Mouse (Mus musculus) heart, embryonic 16.5 days (tissue): ENCODE results near the gene Rab4b. TPM values are rescaled to one million over a fixed set of nuclear protein-coding genes. Genes with fewer than 3 reads are reported as not detected.

Experiments used
- ATAC-seq: fragments of 200-750 bp; cut with Nextera tagmentation; replicated peaks from 2 replicates; pipeline ENCODE4 v1.8.0; 2017; ENCODE audit warnings: moderate number of reproducible peaks; ENCODE audit not compliant: insufficient read depth, low FRiP score; ENCODE audit errors: extremely low read depth
- H3K27ac ChIP-seq: fragments of 300-500 bp; sonication (generic); 2 replicates; pipeline ENCODE4 v1.5.1; 2014; ENCODE audit warnings: mild to moderate bottlenecking, low read length, control low read depth, moderate library complexity
- H3K27me3 ChIP-seq: fragments of 300-500 bp; sonication (generic); 2 replicates; pipeline ENCODE4 v1.6.1; 2014; ENCODE audit warnings: low read length, mixed read lengths; ENCODE audit not compliant: control insufficient read depth, insufficient read depth
- H3K36me3 ChIP-seq: fragments of 300-500 bp; sonication (generic); 2 replicates; pipeline ENCODE4 v1.6.1; 2014; ENCODE audit not compliant: control insufficient read depth, insufficient read depth
- H3K4me1 ChIP-seq: fragments of 300-500 bp; sonication (generic); 2 replicates; pipeline ENCODE4 v1.6.1; 2014; ENCODE audit warnings: low read length, mixed read lengths; ENCODE audit not compliant: control insufficient read depth, insufficient read depth
- H3K4me2 ChIP-seq: fragments of 300-500 bp; sonication (generic); 2 replicates; pipeline ENCODE4 v1.6.1; 2014; ENCODE audit warnings: low read depth, mild to moderate bottlenecking, control low read depth, low read length
- H3K4me3 ChIP-seq: fragments of 300-500 bp; sonication (generic); 2 replicates; pipeline ENCODE4 v1.5.1; 2014; ENCODE audit warnings: mild to moderate bottlenecking, control low read depth, low read length
- H3K9ac ChIP-seq: fragments of 300-500 bp; sonication (generic); 2 replicates; pipeline ENCODE4 v1.6.1; 2014; ENCODE audit warnings: low read length, control low read depth
- H3K9me3 ChIP-seq: fragments of 300-500 bp; sonication (generic); replicated peaks from 2 replicates; pipeline ENCODE4 v1.6.1; 2016; ENCODE audit warnings: low read length; ENCODE audit not compliant: control insufficient read depth
- WGBS: fragments of 180-500 bp; shearing (Covaris S2); extraction: QIAGEN DNeasy Blood & Tissue Kit; methylation state at CpG from one replicate; pipeline ENCODE4 v1.1.7; 2014; 5-methylcytosine and 5-hydroxymethylcytosine counted together
- polyA plus RNA-seq: library from polyadenylated mRNA; unstranded; fragments of >200 nt; fragmentation: Nextera tagmentation; extraction: Ambion mirVana; gene quantifications from 2 replicates; pipeline ENCODE4 v1.2.1, GENCODE M21; 2015

The Rab4b gene
- polyA plus RNA-seq, 1 experiment from 2014 or later = 48.1 TPM

GRCm38 (mm10) chr7:27165007-27165655 lies 13.6 kb downstream of the Rab4b start:
- no peak overlapping the region for H3K27ac ChIP-seq
- peak overlapping the region; percentile 73 for H3K4me3 ChIP-seq
- no peaks in the 10 kb centered on the region for H3K27me3 ChIP-seq
- no peak for ATAC-seq
- WGBS = 67% methylated on average over 23 of the region's 23 CpGs
- peaks cover 55% of the 10 kb centered on the region for H3K4me1 ChIP-seq
- no peaks in the 10 kb centered on the region for H3K9me3 ChIP-seq
- H3K4me2 ChIP-seq = peak overlapping the region; percentile 73
- H3K9ac ChIP-seq = peak overlapping the region; percentile 85
- peaks cover 14% of the 10 kb centered on the region for H3K36me3 ChIP-seq

- H3K4me3 ChIP-seq = peak overlapping the region; percentile 73
- no peak for ATAC-seq
- no peaks in the 10 kb centered on the region for H3K27me3 ChIP-seq
- no peaks in the 10 kb centered on the region for H3K9me3 ChIP-seq
- peak overlapping the region; percentile 73 for H3K4me2 ChIP-seq
- H3K27ac ChIP-seq = no peak overlapping the region
- H3K4me1 ChIP-seq = peaks cover 55% of the 10 kb centered on the region
- peaks cover 16% of the 10 kb centered on the region for H3K36me3 ChIP-seq
- H3K9ac ChIP-seq = peak overlapping the region; percentile 85; the same call in 1 of the 2 replicates
- 78% methylated on average over 33 of the region's 33 CpGs for WGBS
Observed at GRCm38 (mm10) chr7:27164112-27164947, 14.4 kb downstream of the Rab4b start.

- H3K9ac ChIP-seq = peak overlapping the region; percentile 42
- peak overlapping the region; percentile 73 for H3K4me2 ChIP-seq
- peaks cover 25% of the 10 kb centered on the region for H3K36me3 ChIP-seq
- H3K4me1 ChIP-seq = peaks cover 55% of the 10 kb centered on the region
- 57% methylated on average over 5 of the region's 5 CpGs for WGBS
- no peak for ATAC-seq
- no peak overlapping the region for H3K4me3 ChIP-seq
- no peak overlapping the region for H3K27ac ChIP-seq
- no peaks in the 10 kb centered on the region for H3K9me3 ChIP-seq
- no peaks in the 10 kb centered on the region for H3K27me3 ChIP-seq
Observed at GRCm38 (mm10) chr7:27163450-27163805, 15.3 kb downstream of the Rab4b start.

GRCm38 (mm10) chr7:27162780-27163449 lies 15.8 kb downstream of the Rab4b start:
- H3K9me3 ChIP-seq = no peaks in the 10 kb centered on the region
- peak overlapping the region; percentile 73 for H3K4me2 ChIP-seq
- no peak overlapping the region for H3K4me3 ChIP-seq
- H3K4me1 ChIP-seq = peaks cover 55% of the 10 kb centered on the region
- ATAC-seq = no peak
- peak overlapping the region; percentile 42 for H3K9ac ChIP-seq
- H3K27ac ChIP-seq = no peak overlapping the region
- 79% methylated on average over 5 of the region's 5 CpGs for WGBS
- peaks cover 30% of the 10 kb centered on the region for H3K36me3 ChIP-seq
- H3K27me3 ChIP-seq = no peaks in the 10 kb centered on the region

- H3K36me3 ChIP-seq = peaks cover 39% of the 10 kb centered on the region
- H3K4me2 ChIP-seq = no peak overlapping the region
- H3K4me1 ChIP-seq = peaks cover 50% of the 10 kb centered on the region
- no peaks in the 10 kb centered on the region for H3K27me3 ChIP-seq
- no peak overlapping the region for H3K4me3 ChIP-seq
- H3K9me3 ChIP-seq = no peaks in the 10 kb centered on the region
- H3K9ac ChIP-seq = no peak overlapping the region
- no peak overlapping the region for H3K27ac ChIP-seq
- 72% methylated on average over 4 of the region's 4 CpGs for WGBS
- no peak for ATAC-seq
Observed at GRCm38 (mm10) chr7:27161744-27162143, 17.0 kb downstream of the Rab4b start.

GRCm38 (mm10) chr7:27160921-27161320 lies 17.8 kb downstream of the Rab4b start:
- 84% methylated on average over 3 of the region's 3 CpGs for WGBS
- H3K9ac ChIP-seq = no peak overlapping the region
- H3K27ac ChIP-seq = no peak overlapping the region
- peaks cover 50% of the 10 kb centered on the region for H3K4me1 ChIP-seq
- H3K4me2 ChIP-seq = no peak overlapping the region
- ATAC-seq = no peak
- no peaks in the 10 kb centered on the region for H3K9me3 ChIP-seq
- H3K27me3 ChIP-seq = no peaks in the 10 kb centered on the region
- peaks cover 39% of the 10 kb centered on the region for H3K36me3 ChIP-seq
- H3K4me3 ChIP-seq = no peak overlapping the region

GRCm38 (mm10) chr7:27159882-27160281 lies 18.8 kb downstream of the Rab4b start:
- no peaks in the 10 kb centered on the region for H3K27me3 ChIP-seq
- H3K4me1 ChIP-seq = peaks cover 42% of the 10 kb centered on the region
- ATAC-seq = peak; percentile 87
- no peak overlapping the region for H3K4me3 ChIP-seq
- H3K36me3 ChIP-seq = peaks cover 36% of the 10 kb centered on the region
- no peaks in the 10 kb centered on the region for H3K9me3 ChIP-seq
- no peak overlapping the region; the same call in 1 of the 2 replicates for H3K27ac ChIP-seq
- H3K9ac ChIP-seq = no peak overlapping the region
- no peak overlapping the region for H3K4me2 ChIP-seq
- 19% methylated on average over 8 of the region's 8 CpGs for WGBS

- H3K4me3 ChIP-seq = no peak overlapping the region
- H3K9me3 ChIP-seq = no peaks in the 10 kb centered on the region
- no peak for ATAC-seq
- peaks cover 31% of the 10 kb centered on the region for H3K36me3 ChIP-seq
- no peaks in the 10 kb centered on the region for H3K27me3 ChIP-seq
- H3K4me2 ChIP-seq = no peak overlapping the region
- H3K27ac ChIP-seq = no peak overlapping the region
- H3K9ac ChIP-seq = no peak overlapping the region
- peaks cover 36% of the 10 kb centered on the region for H3K4me1 ChIP-seq
- WGBS = 92% methylated on average over 6 of the region's 6 CpGs
Observed at GRCm38 (mm10) chr7:27159256-27159655, 19.4 kb downstream of the Rab4b start.

- Histone ChIP-seq H3K36me3 (peaks cover 28% of the 10 kb centered on the region), H3K9ac (no peak overlapping the region), H3K4me2 (no peak overlapping the region), H3K4me1 (peaks cover 29% of the 10 kb centered on the region), H3K4me3 (no peak overlapping the region), H3K27me3 (no peaks in the 10 kb centered on the region), H3K27ac (no peak overlapping the region), H3K9me3 (no peaks in the 10 kb centered on the region)
- WGBS = 94% methylated on average over 9 of the region's 9 CpGs
- no peak for ATAC-seq
Observed at GRCm38 (mm10) chr7:27158171-27158570, 20.5 kb downstream of the Rab4b start.
